Mouse (Mus musculus): ENCODE results near the gene Ergic1. TPM values are rescaled to one million over a fixed set of nuclear protein-coding genes. Genes with fewer than 3 reads are reported as not detected.

The Ergic1 gene
- polyA plus RNA-seq, 1 experiment from 2014 or later = 33.8 TPM

DNA sequence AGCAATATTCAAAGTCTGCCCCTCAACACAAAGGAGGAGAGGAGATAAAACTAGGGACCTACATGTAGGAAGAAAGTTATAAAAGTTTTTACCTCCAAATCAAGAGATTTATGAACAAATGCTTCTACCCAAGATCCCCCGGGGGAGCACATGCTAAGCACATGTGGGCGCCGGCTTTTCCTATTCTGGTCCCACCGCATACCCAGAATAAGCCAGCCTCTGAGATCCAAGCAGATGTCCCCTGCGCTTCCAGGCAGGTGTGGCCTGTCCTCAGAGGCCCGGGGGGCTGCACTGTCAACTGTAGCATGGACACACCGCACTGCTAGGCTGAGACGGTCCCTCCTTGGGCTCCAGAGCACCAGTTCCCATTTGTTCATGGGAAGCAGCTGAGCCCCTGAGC is 82.2 kb downstream of the Ergic1 start:
- Histone ChIP-seq H3K9me3 (replicated peaks) (no peaks in the 10 kb centered on the region), H3K4me3 (replicated peaks) (no peak overlapping the region), H3K36me3 (replicated peaks) (peaks cover 54% of the 10 kb centered on the region), H3K9ac (no peak overlapping the region), H3K4me2 (no peak overlapping the region), H3K4me1 (replicated peaks) (0 out of 2 replicates have a peak, but pooled peaks cover 5% of the 10 kb centered on the region), H3K27ac (replicated peaks) (no peak overlapping the region), H3K27me3 (no peaks in the 10 kb centered on the region)
- WGBS (ENCODE audit: insufficient replicate concordance) = 85% methylated on average over 8 of the region's 8 CpGs
- no peak for ATAC-seq (ENCODE audit: insufficient read depth)

DNA sequence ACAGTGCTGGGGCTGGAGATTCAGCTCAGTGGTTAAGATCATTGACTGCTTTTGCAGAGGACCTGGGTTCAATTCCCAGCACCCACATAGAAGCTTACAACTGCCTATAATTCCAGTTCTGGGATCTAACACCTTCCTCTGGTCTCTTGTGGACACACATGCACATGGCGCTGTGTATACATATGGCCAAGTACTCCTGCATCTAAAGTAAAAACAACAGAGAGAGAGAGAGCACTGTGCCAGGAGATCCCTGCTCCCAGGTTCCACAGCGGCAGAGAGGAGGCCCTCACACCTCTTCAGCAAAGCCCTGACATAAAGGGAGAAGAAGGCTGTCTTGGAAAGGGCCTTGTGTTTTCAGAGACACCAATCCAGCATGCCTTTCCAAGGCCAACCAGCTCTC is 82.7 kb downstream of the Ergic1 start:
- H3K27me3 ChIP-seq = no peaks in the 10 kb centered on the region
- H3K9ac ChIP-seq = no peak overlapping the region
- no peak overlapping the region for H3K4me2 ChIP-seq
- no peak overlapping the region for H3K4me3 ChIP-seq (replicated peaks)
- H3K4me1 ChIP-seq (replicated peaks) = 0 out of 2 replicates have a peak, but pooled peaks cover 4% of the 10 kb centered on the region
- H3K27ac ChIP-seq (replicated peaks) = no peak overlapping the region
- no peak for ATAC-seq (ENCODE audit: insufficient read depth)
- H3K9me3 ChIP-seq (replicated peaks) = no peaks in the 10 kb centered on the region
- WGBS (ENCODE audit: insufficient replicate concordance) = 73% methylated on average over 2 of the region's 2 CpGs
- H3K36me3 ChIP-seq (replicated peaks) = peaks cover 54% of the 10 kb centered on the region

DNA sequence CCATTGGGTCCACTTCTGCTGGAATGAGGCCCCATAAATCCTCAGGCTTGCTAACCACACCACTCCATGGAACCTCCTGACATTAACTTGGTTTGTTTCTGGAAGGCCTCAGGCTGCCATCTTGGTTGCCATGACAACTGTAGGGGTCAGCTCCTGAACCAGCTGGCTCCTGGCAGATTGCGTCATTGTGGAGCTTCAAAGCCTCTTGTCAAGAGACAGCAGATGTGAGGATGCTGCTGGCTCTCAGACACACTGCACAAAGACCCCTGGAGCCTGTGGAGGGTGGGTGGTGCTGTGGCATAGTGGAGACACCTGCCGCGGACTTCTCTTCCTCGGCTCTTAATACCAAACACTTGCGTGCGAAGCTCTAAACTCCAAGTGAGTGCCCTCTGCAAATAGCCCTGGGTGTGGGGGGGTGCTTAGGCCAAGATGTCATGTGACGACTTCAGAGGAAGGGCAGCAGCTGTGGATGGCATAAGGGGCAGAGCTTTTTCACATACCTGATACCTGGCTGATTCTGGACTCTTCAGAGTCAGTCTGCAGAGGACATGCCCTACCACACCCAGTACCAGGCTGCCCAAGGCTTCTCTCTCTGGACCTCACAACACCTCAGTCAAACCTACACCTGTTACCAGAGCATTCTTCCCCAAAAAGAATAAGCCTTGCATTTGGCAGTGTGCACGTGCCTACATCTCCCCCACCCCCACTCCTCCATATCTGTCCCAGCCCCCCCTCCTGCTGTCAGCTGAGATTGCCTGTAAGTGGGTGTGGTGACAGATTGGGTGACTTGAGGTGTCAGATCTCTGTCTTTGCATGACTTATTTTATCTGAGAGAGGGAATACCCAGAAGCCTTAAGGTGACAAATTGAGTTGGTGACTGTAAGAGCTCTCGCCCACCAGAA is 83.5 kb downstream of the Ergic1 start:
- H3K27ac ChIP-seq (replicated peaks) = no peak overlapping the region
- H3K9ac ChIP-seq = no peak overlapping the region
- H3K9me3 ChIP-seq (replicated peaks) = no peaks in the 10 kb centered on the region
- no peak overlapping the region for H3K4me3 ChIP-seq (replicated peaks)
- WGBS (ENCODE audit: insufficient replicate concordance) = 76% methylated on average over 9 of the region's 9 CpGs
- ATAC-seq (ENCODE audit: insufficient read depth) = no peak
- 0 out of 2 replicates have a peak, but pooled peaks cover 4% of the 10 kb centered on the region for H3K4me1 ChIP-seq (replicated peaks)
- no peak overlapping the region for H3K4me2 ChIP-seq
- H3K36me3 ChIP-seq (replicated peaks) = peaks cover 48% of the 10 kb centered on the region
- H3K27me3 ChIP-seq = no peaks in the 10 kb centered on the region

DNA sequence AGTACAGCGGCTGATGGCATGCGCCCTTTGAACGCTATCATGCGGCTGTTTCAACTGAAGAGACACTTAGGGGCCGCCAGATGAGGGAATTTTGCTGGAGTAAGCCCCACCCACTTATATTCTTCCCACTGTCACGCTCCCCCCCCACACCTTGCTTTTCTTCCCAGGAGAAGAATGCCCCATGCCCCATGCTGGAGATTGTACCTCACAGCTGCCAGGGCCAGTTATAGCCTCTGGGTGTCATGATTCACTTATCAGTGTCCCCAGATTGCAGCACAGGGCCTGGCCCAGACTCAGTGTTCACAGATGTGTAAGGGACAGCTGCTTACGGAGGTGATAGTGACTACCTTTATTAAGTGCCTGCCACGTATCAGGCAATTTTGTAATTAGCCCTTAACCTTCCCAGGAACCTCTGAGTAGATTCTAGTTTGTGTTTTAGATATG is 84.1 kb downstream of the Ergic1 start:
- H3K4me1 ChIP-seq (replicated peaks) = 0 out of 2 replicates have a peak, but pooled peaks cover 4% of the 10 kb centered on the region
- no peak overlapping the region for H3K4me3 ChIP-seq (replicated peaks)
- 73% methylated on average over 8 of the region's 8 CpGs for WGBS (ENCODE audit: insufficient replicate concordance)
- H3K27ac ChIP-seq (replicated peaks) = no peak overlapping the region
- no peaks in the 10 kb centered on the region for H3K9me3 ChIP-seq (replicated peaks)
- no peak for ATAC-seq (ENCODE audit: insufficient read depth)
- H3K4me2 ChIP-seq = no peak overlapping the region
- no peaks in the 10 kb centered on the region for H3K27me3 ChIP-seq
- H3K36me3 ChIP-seq (replicated peaks) = peaks cover 42% of the 10 kb centered on the region
- no peak overlapping the region for H3K9ac ChIP-seq

DNA sequence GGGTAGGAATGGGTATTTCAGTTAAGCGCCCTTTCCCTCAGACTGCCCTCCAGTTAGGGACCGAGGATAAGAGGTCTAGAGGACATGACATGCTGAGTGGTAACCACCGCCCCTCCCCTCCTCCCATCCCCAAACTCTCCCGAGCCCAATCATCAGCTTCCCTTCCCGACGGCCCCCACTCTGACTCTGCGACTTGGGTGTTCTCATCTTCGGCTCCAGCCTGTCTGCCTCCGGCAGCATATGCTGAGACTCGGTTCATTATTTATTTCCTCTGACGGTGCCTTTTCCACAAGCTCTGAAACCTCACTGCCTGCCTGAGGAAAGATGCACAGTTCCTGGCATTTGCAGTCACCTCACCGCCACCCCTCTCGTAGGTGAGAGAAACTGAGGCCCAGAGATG is 86.0 kb downstream of the Ergic1 start:
- peaks cover 27% of the 10 kb centered on the region for H3K36me3 ChIP-seq (replicated peaks)
- no peak overlapping the region for H3K27ac ChIP-seq (replicated peaks)
- no peak for ATAC-seq (ENCODE audit: insufficient read depth)
- no peaks in the 10 kb centered on the region for H3K27me3 ChIP-seq
- H3K4me2 ChIP-seq = no peak overlapping the region
- H3K9ac ChIP-seq = no peak overlapping the region
- 63% methylated on average over 13 of the region's 13 CpGs for WGBS (ENCODE audit: insufficient replicate concordance)
- 0 out of 2 replicates have a peak, but pooled peaks cover 4% of the 10 kb centered on the region for H3K4me1 ChIP-seq (replicated peaks)
- H3K4me3 ChIP-seq (replicated peaks) = no peak overlapping the region
- no peaks in the 10 kb centered on the region for H3K9me3 ChIP-seq (replicated peaks)

DNA sequence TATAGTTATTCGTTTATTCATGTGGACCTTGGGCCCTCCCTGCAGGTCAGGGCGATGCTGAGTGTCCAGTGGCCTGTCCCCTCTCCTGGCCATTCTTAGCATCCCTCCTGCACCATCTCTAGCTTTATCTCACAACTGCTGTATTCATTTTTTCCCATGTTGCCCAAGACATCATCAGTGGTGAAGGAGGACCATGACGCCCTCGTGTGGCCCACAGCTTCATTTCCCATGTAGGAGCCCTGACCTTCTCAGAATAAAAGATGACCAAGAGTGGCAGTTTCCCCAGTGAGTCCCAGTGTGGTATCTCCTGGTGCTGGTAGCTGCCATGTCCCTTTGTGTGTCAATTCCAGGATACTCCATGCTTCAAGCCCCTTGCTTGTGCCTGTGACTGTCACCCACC is 88.3 kb downstream of the Ergic1 start:
- ATAC-seq (ENCODE audit: insufficient read depth) = no peak
- no peaks in the 10 kb centered on the region for H3K27me3 ChIP-seq
- H3K36me3 ChIP-seq (replicated peaks) = peaks cover 13% of the 10 kb centered on the region; the same call in 1 of the 2 replicates

DNA sequence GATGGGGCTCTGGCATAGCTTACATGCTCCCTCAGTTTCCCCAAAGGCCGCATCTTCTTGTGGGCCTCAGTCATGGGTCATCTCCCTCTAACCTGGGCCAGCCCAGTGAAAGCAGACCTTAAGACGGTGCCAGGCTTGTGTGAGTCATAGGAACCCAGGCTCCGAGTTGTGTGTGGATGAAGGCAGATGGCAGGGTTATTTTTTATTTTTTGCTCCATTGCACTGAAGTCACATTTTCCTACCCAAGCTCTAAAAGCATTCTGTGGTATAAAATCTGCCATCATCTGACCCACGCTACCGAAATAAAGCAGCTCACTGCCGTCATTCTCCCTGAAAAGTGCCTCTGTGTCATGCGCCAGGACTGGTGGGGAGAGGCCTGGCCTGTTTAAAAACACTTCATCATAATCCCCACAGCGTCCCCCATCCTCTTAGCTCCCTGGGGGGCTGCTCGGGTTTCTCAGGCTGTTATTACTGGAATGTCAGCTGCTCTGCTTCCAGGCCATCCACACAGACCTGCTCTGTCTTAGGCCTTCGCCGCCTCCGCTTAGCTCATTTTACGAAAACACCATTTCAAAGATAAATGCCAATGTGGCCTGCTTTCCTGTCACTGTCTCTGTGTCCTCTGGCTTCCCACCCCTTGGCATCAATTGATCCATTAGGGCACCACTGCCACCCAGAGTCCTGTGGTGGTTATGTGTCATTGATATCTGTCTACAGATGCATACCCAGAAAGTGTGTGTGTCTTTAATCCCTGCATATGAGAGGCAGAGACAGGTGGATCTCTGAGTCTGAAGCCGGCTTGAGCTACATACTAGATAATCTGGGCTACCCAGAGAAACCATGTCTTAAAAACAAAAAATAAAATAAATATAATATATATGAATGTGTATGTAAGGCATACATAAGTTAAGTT is 89.4 kb downstream of the Ergic1 start:
- H3K9ac ChIP-seq = no peak overlapping the region
- ATAC-seq (ENCODE audit: insufficient read depth) = no peak
- WGBS (ENCODE audit: insufficient replicate concordance) = 78% methylated on average over 14 of the region's 14 CpGs
- no peaks in the 10 kb centered on the region for H3K27me3 ChIP-seq
- H3K4me1 ChIP-seq (replicated peaks) = 0 out of 2 replicates have a peak, but pooled peaks cover 4% of the 10 kb centered on the region
- no peak overlapping the region for H3K4me2 ChIP-seq
- no peak overlapping the region for H3K27ac ChIP-seq (replicated peaks)
- H3K4me3 ChIP-seq (replicated peaks) = no peak overlapping the region
- peaks cover 15% of the 10 kb centered on the region; the same call in 1 of the 2 replicates for H3K36me3 ChIP-seq (replicated peaks)
- H3K9me3 ChIP-seq (replicated peaks) = no peaks in the 10 kb centered on the region

More for the DNA sequence above, 88.3 kb downstream of the Ergic1 start:
- Histone ChIP-seq H3K9ac (no peak overlapping the region), H3K4me3 (replicated peaks) (no peak overlapping the region), H3K27ac (replicated peaks) (no peak overlapping the region), H3K4me2 (no peak overlapping the region), H3K9me3 (replicated peaks) (no peaks in the 10 kb centered on the region), H3K4me1 (replicated peaks) (0 out of 2 replicates have a peak, but pooled peaks cover 4% of the 10 kb centered on the region)
- WGBS (ENCODE audit: insufficient replicate concordance) = 70% methylated on average over 4 of the region's 4 CpGs

DNA sequence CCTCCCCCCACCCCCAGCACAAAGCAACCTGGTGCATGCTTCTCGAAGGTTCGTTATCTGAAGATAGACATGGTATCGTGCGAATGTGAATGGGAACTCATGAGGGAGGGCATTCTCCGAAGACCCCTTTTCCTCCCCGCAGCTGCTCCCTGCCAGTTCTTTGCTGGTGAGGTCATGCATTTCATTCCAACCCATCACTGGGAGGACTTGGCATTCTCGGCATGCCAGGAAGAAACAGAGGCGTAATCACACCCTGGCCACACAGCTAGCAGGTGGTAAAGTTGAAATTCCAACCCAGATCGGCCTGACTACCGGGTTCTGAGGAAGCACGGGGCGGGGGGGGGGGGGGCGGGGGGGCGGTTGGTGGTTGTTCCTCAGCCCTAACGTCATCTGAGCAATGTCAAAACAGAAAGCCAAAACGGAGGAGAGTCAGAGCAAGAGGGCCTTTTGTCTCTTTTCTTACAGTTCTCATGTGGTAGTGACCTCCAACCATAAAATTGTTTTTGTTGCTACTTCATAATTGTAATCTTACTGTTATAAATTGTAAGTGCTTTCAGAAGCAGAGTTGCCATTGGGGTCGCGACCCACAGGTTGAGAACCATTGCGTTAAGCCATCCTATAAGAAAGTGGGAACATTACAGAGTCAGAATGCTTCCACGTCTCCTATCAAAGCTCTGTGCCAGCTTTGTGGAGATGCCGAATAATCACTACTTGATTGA is 97.7 kb downstream of the Ergic1 start:
- Histone ChIP-seq H3K4me3 (replicated peaks) (no peak overlapping the region), H3K27me3 (peaks cover 4% of the 10 kb centered on the region; the same call in 1 of the 2 replicates), H3K4me2 (no peak overlapping the region), H3K9me3 (replicated peaks) (no peaks in the 10 kb centered on the region), H3K27ac (replicated peaks) (no peak overlapping the region), H3K9ac (no peak overlapping the region), H3K36me3 (replicated peaks) (peaks cover 8% of the 10 kb centered on the region; the same call in 1 of the 2 replicates), H3K4me1 (replicated peaks) (peaks cover 24% of the 10 kb centered on the region)
- whole genome bisulfite sequencing (ENCODE audit: insufficient replicate concordance) = 36% methylated on average over 21 of the region's 21 CpGs
- ATAC-seq (ENCODE audit: insufficient read depth) = no peak

DNA sequence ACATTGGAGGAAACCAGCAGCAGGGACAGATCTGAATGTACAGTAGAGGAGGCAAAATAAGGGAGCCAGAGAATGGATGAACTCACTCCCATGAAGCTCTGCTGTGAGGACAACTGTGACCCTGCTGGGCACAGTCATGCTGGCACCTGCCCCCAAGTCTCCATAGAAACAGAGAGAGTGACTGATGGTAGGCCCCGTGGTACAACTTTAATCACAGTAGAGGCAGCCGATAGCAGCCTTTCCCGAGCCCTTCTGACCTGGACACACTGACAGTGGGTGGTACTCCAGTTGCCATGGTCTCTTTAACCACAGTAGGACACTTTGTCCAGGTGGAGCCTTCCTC is 98.3 kb downstream of the Ergic1 start:
- Histone ChIP-seq H3K36me3 (replicated peaks) (peaks cover 8% of the 10 kb centered on the region; the same call in 1 of the 2 replicates), H3K4me2 (no peak overlapping the region), H3K9me3 (replicated peaks) (no peaks in the 10 kb centered on the region), H3K27ac (replicated peaks) (no peak overlapping the region), H3K4me1 (replicated peaks) (peaks cover 28% of the 10 kb centered on the region), H3K27me3 (peaks cover 6% of the 10 kb centered on the region; the same call in 1 of the 2 replicates), H3K9ac (no peak overlapping the region), H3K4me3 (replicated peaks) (no peak overlapping the region)
- 76% methylated on average over 3 of the region's 3 CpGs for WGBS (ENCODE audit: insufficient replicate concordance)
- ATAC-seq (ENCODE audit: insufficient read depth) = no peak

DNA sequence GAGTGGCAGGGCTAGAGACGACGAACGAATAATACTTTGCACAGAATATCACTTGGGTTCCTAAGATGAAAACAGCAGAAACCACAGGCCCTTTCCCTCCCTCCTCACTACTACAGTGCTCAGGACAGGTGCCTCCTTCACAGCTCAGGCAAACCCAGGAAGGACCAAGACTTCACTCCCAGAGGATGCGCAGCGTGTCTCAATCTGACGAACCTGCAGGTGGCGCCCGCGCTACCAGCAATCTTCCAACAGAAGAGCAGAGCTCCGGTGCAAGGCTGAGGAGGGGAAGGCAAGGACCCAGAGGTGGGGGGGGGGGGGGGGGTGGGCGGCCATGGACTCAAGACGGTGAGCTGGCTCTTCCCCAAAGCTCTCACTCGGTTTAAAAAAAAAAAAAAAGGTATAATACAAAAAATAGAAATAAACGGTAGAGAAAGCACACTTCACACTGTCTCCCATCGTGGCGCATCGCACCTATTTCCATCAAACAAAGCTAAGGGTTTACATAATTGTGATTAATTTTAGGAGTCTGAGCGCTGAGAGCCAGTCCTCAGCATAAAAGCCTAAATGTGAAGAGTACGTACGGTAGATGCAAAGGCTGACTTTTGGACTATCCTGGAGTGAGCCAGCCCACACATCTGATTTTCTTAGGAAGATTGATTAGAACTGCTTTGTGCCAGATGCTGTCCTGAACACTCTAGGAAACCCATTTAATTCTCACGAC is 99.1 kb downstream of the Ergic1 start:
- peaks cover 3% of the 10 kb centered on the region; the same call in 1 of the 2 replicates for H3K36me3 ChIP-seq (replicated peaks)
- peaks cover 10% of the 10 kb centered on the region for H3K27me3 ChIP-seq
- H3K9me3 ChIP-seq (replicated peaks) = no peaks in the 10 kb centered on the region
- 25% methylated on average over 21 of the region's 21 CpGs for WGBS (ENCODE audit: insufficient replicate concordance)
- no peak for ATAC-seq (ENCODE audit: insufficient read depth)
- no peak overlapping the region; the same call in 1 of the 2 replicates for H3K4me2 ChIP-seq
- peaks cover 28% of the 10 kb centered on the region for H3K4me1 ChIP-seq (replicated peaks)
- no peak overlapping the region for H3K4me3 ChIP-seq (replicated peaks)
- no peak overlapping the region for H3K27ac ChIP-seq (replicated peaks)
- no peak overlapping the region for H3K9ac ChIP-seq
